Mouse (Mus musculus) G1E (cell line): ENCODE measurements around the gene Tmed1. TPM values are rescaled to one million over a fixed set of nuclear protein-coding genes. Genes with fewer than 3 reads are reported as not detected.

Experiments used
- ATAC-seq: 2 replicates; pipeline ENCODE4 v1.8.0; 2016; ENCODE audit warnings: mild to moderate bottlenecking; ENCODE audit not compliant: insufficient number of reproducible peaks, poor library complexity, low FRiP score, severe bottlenecking; ENCODE audit errors: extremely low read depth
- DNase-seq: peaks from one replicate; pipeline ENCODE4 v3.0.0; 2012; ENCODE audit warnings: low spot score
- H3K27me3 ChIP-seq: 2 replicates; pipeline ENCODE4 v1.6.1; 2012; ENCODE audit warnings: mild to moderate bottlenecking, low read length, inconsistent platforms; ENCODE audit not compliant: insufficient read depth
- H3K36me3 ChIP-seq: replicated peaks from 2 replicates; pipeline ENCODE3; 2012; ENCODE audit warnings: mild to moderate bottlenecking, inconsistent platforms
- H3K4me1 ChIP-seq: 2 replicates; pipeline ENCODE4 v1.6.1; 2012; ENCODE audit warnings: low read depth, low read length, inconsistent platforms, mixed read lengths; ENCODE audit not compliant: insufficient read depth
- H3K4me3 ChIP-seq: 2 replicates; pipeline ENCODE4 v1.5.1; 2012; ENCODE audit warnings: low read depth, mild to moderate bottlenecking, inconsistent platforms, low read length, moderate library complexity, mixed read lengths
- H3K9me3 ChIP-seq: replicated peaks from 2 replicates; pipeline ENCODE4 v1.6.1; 2012; ENCODE audit warnings: inconsistent platforms
- CTCF ChIP-seq: IDR thresholded peaks from 2 replicates; pipeline ENCODE4 v1.5.1; 2012; ENCODE audit warnings: low read depth, low read length, inconsistent platforms, mixed read lengths
- GATA1 ChIP-seq: IDR thresholded peaks from 2 replicates; pipeline ENCODE4 v1.6.1; 2012; ENCODE audit warnings: borderline replicate concordance, low read length, inconsistent platforms, mixed read lengths
- GATA2 ChIP-seq: IDR thresholded peaks from 2 replicates; pipeline ENCODE4 v1.6.1; 2012; ENCODE audit warnings: low read depth, low read length, inconsistent platforms, borderline replicate concordance
- POLR2AphosphoS5 ChIP-seq: IDR thresholded peaks from 2 replicates; pipeline ENCODE4 v1.6.1; 2012; ENCODE audit warnings: low read depth, low read length, inconsistent platforms; ENCODE audit not compliant: insufficient replicate concordance
- TAL1 ChIP-seq: conservative IDR thresholded peaks from 2 replicates; pipeline ENCODE4 v1.6.1; 2012; ENCODE audit warnings: low read depth, low read length, inconsistent platforms, mixed read lengths
- polyA plus RNA-seq: library from polyadenylated mRNA; stranded (reverse); fragments of >175 nt; gene quantifications from 2 replicates; pipeline ENCODE4 v1.2.3, GENCODE M21; 2012
- total RNA-seq, 2 experiments: library from RNA; stranded (forward) in 1 of 2; stranded (reverse) in 1 of 2; fragments of 200-1000 nt in 1 of 2; fragments of >200 nt in 1 of 2; fragmentation: Nextera tagmentation in 1 of 2; gene quantifications; 2 replicates each; pipeline ENCODE4 v1.2.3; 2014 to 2017

The Tmed1 gene
- total and polyA plus RNA-seq, 3 experiments: 2.4 to 8.0 (median 6.3) TPM

- Histone ChIP-seq H3K27me3 (peaks cover 8% of the 10 kb centered on the region; the same call in 1 of the 2 replicates), H3K9me3 (no peaks in the 10 kb centered on the region), H3K4me1 (peaks cover 26% of the 10 kb centered on the region), H3K36me3 (no peaks in the 10 kb centered on the region), H3K4me3 (no peak overlapping the region)
- ATAC-seq (no peak), DNase-seq (no peak)
- TF ChIP-seq GATA2 (no peak), CTCF (no peak), GATA1 (no peak), TAL1 (no peak), POLR2AphosphoS5 (no peak)
Measured at GRCm38 (mm10) chr9:21539981-21540753, 30.1 kb upstream of the Tmed1 start.

GRCm38 (mm10) chr9:21537009-21537408 lies 27.0 kb upstream of the Tmed1 start:
- DNase-seq (no peak), ATAC-seq (no peak)
- Histone ChIP-seq H3K36me3 (no peaks in the 10 kb centered on the region), H3K4me3 (no peak overlapping the region), H3K4me1 (peaks cover 19% of the 10 kb centered on the region), H3K27me3 (peaks cover 8% of the 10 kb centered on the region; the same call in 1 of the 2 replicates), H3K9me3 (0 out of 2 replicates have a peak, but pooled peaks cover 2% of the 10 kb centered on the region)
- TF ChIP-seq POLR2AphosphoS5 (no peak), GATA2 (no peak), CTCF (no peak), GATA1 (no peak)

- H3K4me3 ChIP-seq: no peak overlapping the region
- H3K27me3 ChIP-seq: peaks cover 8% of the 10 kb centered on the region
- peaks cover 19% of the 10 kb centered on the region for H3K4me1 ChIP-seq
- no peaks in the 10 kb centered on the region for H3K36me3 ChIP-seq
- DNase-seq: no peak
- no peak for ATAC-seq
- H3K9me3 ChIP-seq: 0 out of 2 replicates have a peak, but pooled peaks cover 2% of the 10 kb centered on the region
- TF ChIP-seq CTCF (no peak), TAL1 (no peak), GATA1 (no peak), GATA2 (no peak), POLR2AphosphoS5 (no peak)
Measured at GRCm38 (mm10) chr9:21536501-21536900, 26.4 kb upstream of the Tmed1 start.

GRCm38 (mm10) chr9:21527917-21528324 lies 17.9 kb upstream of the Tmed1 start:
- ATAC-seq (no peak), DNase-seq (no peak)
- Histone ChIP-seq H3K36me3 (no peaks in the 10 kb centered on the region), H3K4me1 (peaks cover 21% of the 10 kb centered on the region), H3K4me3 (no peak overlapping the region), H3K27me3 (peaks cover 8% of the 10 kb centered on the region), H3K9me3 (no peaks in the 10 kb centered on the region)
- TF ChIP-seq TAL1 (no peak; the same call in 1 of the 2 replicates), GATA1 (no peak), GATA2 (no peak), CTCF (no peak), POLR2AphosphoS5 (no peak)

GRCm38 (mm10) chr9:21527100-21527801 lies 17.2 kb upstream of the Tmed1 start:
- ATAC-seq (no peak), DNase-seq (no peak)
- no peaks in the 10 kb centered on the region for H3K36me3 ChIP-seq
- H3K9me3 ChIP-seq: no peaks in the 10 kb centered on the region
- no peak overlapping the region for H3K4me3 ChIP-seq
- H3K4me1 ChIP-seq: peaks cover 21% of the 10 kb centered on the region
- TF ChIP-seq GATA2 (no peak), POLR2AphosphoS5 (no peak), TAL1 (no peak), GATA1 (no peak), CTCF (no peak)
- H3K27me3 ChIP-seq: peaks cover 9% of the 10 kb centered on the region

- peaks cover 21% of the 10 kb centered on the region for H3K4me1 ChIP-seq
- H3K9me3 ChIP-seq: no peaks in the 10 kb centered on the region
- peaks cover 12% of the 10 kb centered on the region for H3K27me3 ChIP-seq
- TF ChIP-seq GATA1: no peak
- no peak for TF ChIP-seq POLR2AphosphoS5
- no peak for TF ChIP-seq TAL1
- no peak for TF ChIP-seq GATA2
- TF ChIP-seq CTCF: no peak
- DNase-seq: no peak
- H3K36me3 ChIP-seq: no peaks in the 10 kb centered on the region
- ATAC-seq: no peak
- no peak overlapping the region for H3K4me3 ChIP-seq
Measured at GRCm38 (mm10) chr9:21526634-21526944, 16.5 kb upstream of the Tmed1 start.
